Comparison of ENCODE assay signal across 8 mouse cellular contexts in the genomic region with DNA sequence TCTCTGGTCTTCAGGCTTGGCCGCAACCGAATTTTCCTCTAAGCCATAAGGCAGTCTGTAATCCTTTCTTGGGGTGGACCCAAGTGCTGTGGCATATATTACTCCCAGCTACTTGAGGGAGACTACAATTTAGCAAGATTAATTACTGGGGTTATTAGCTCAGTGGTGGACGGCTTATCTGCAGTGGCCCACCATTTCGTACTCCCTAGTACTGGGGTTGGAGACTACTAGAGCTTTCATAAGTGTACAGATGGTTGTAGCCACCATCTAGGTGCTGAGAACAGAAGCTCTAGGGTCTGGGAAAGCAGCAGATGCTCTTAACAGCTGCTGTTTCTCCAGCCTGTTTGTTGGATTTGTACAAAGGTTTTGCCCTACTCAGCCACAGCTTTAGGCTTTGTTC. TPM values are rescaled to one million over a fixed set of nuclear protein-coding genes. Genes with fewer than 3 reads are reported as not detected.
DNase-seq lines count a peak whose midpoint lies in the region; ATAC-seq and TF ChIP-seq lines count a peak whose summit lies in the region.

No protein-coding gene starts in this region.

- WGBS in heart, embryonic 12.5 days = 34% methylated on average over 4 of the region's 4 CpGs
- WGBS in bone marrow, adult 2 months = 41% methylated on average over 4 of the region's 4 CpGs
- 34% methylated on average over 4 of the region's 4 CpGs for WGBS in hindbrain, embryonic 13.5 days
- 25% methylated on average over 4 of the region's 4 CpGs for WGBS in midbrain, postnatal 0 days
- 61% methylated on average over 4 of the region's 4 CpGs for WGBS in thymus, adult 2 months

- DNase-seq in heart, adult 8-10 months (ENCODE audit: low spot score) = no peak
- DNase-seq in midbrain, postnatal 0 days (ENCODE audit: low spot score) = peak; percentile 56
- DNase-seq in thymus, adult 2 months = no peak
- DNase-seq in cerebellum, adult 9-10 months = no peak
- no peak for DNase-seq in urinary bladder, adult 18-20 months (ENCODE audit: low spot score in 2 of 2)

- peak overlapping the region; percentile 81 for H3K9ac ChIP-seq in heart, embryonic 12.5 days
- H3K9ac ChIP-seq in hindbrain, embryonic 13.5 days = peak overlapping the region; percentile 93
- peak overlapping the region; percentile 79 for H3K9ac ChIP-seq in midbrain, postnatal 0 days (replicated peaks; ENCODE audit: low read length, poor library complexity, severe bottlenecking)

- H3K4me2 ChIP-seq in heart, embryonic 12.5 days = peak overlapping the region; percentile 84
- H3K4me2 ChIP-seq in hindbrain, embryonic 13.5 days = peak overlapping the region; percentile 81
- peak overlapping the region; percentile 56 for H3K4me2 ChIP-seq in midbrain, postnatal 0 days (ENCODE audit: low read depth, low read length, poor library complexity, severe bottlenecking)

- H3K9me3 ChIP-seq in heart, embryonic 12.5 days (replicated peaks) = no peaks in the 10 kb centered on the region
- no peaks in the 10 kb centered on the region for H3K9me3 ChIP-seq in hindbrain, embryonic 13.5 days
- H3K9me3 ChIP-seq in midbrain, postnatal 0 days (ENCODE audit: low read length) = no peaks in the 10 kb centered on the region

- no peaks in the 10 kb centered on the region for H3K27me3 ChIP-seq in heart, embryonic 12.5 days (replicated peaks)
- peaks cover 5% of the 10 kb centered on the region; the same call in 1 of the 2 replicates for H3K27me3 ChIP-seq in hindbrain, embryonic 13.5 days
- H3K27me3 ChIP-seq in midbrain, postnatal 0 days (ENCODE audit: insufficient read depth, low read length) = no peaks in the 10 kb centered on the region
- H3K27me3 ChIP-seq in thymus, adult 2 months (ENCODE audit: control insufficient read depth, insufficient read depth, low read length) = no peaks in the 10 kb centered on the region

- no peak for ATAC-seq in heart, embryonic 12.5 days (ENCODE audit: insufficient number of reproducible peaks, low FRiP score)
- ATAC-seq in hindbrain, embryonic 13.5 days (ENCODE audit: low FRiP score) = no peak
- ATAC-seq in midbrain, postnatal 0 days (ENCODE audit: low FRiP score) = no peak

- H3K27ac ChIP-seq in heart, embryonic 12.5 days (ENCODE audit: poor library complexity, severe bottlenecking) = no peak overlapping the region
- H3K27ac ChIP-seq in bone marrow, adult 2 months (ENCODE audit: control insufficient read depth, insufficient read depth, low read depth, low read length, poor library complexity) = no peak overlapping the region
- peak overlapping the region; percentile 36 for H3K27ac ChIP-seq in hindbrain, embryonic 13.5 days
- H3K27ac ChIP-seq in midbrain, postnatal 0 days (ENCODE audit: low read depth, low read length) = no peak overlapping the region
- H3K27ac ChIP-seq in thymus, adult 2 months (ENCODE audit: control insufficient read depth, insufficient read depth, low read length) = no peak overlapping the region

- peak overlapping the region; percentile 67 for H3K4me3 ChIP-seq in heart, embryonic 12.5 days
- H3K4me3 ChIP-seq in bone marrow, adult 2 months (replicated peaks; ENCODE audit: control insufficient read depth, low read depth, low read length) = peak overlapping the region; percentile 89
- peak overlapping the region; percentile 80 for H3K4me3 ChIP-seq in hindbrain, embryonic 13.5 days
- H3K4me3 ChIP-seq in midbrain, postnatal 0 days (ENCODE audit: low read depth, low read length) = peak overlapping the region; percentile 77
- H3K4me3 ChIP-seq in thymus, adult 2 months (ENCODE audit: control insufficient read depth, insufficient read depth, low read length) = no peak overlapping the region

- peaks cover 40% of the 10 kb centered on the region for H3K36me3 ChIP-seq in heart, embryonic 12.5 days
- H3K36me3 ChIP-seq in hindbrain, embryonic 13.5 days = peaks cover 34% of the 10 kb centered on the region
- peaks cover 30% of the 10 kb centered on the region for H3K36me3 ChIP-seq in midbrain, postnatal 0 days (ENCODE audit: insufficient read depth, low read length)
- H3K36me3 ChIP-seq in thymus, adult 2 months (ENCODE audit: control insufficient read depth, insufficient read depth, low read length) = peaks cover 20% of the 10 kb centered on the region

- TF ChIP-seq CTCF in bone marrow, adult 2 months (IDR thresholded peaks at IDR 0.05; ENCODE audit: control insufficient read depth, insufficient read depth, low read length) = no peak
- TF ChIP-seq CTCF in midbrain, postnatal 0 days (IDR thresholded peaks at IDR 0.05) = no peak
- no peak for TF ChIP-seq CTCF in thymus, adult 2 months (IDR thresholded peaks at IDR 0.05; ENCODE audit: borderline replicate concordance, control insufficient read depth, extremely low read depth, insufficient read depth, low read length, poor library complexity)

- no peak for TF ChIP-seq POLR2A in bone marrow, adult 2 months (IDR thresholded peaks at IDR 0.05; ENCODE audit: borderline replicate concordance, control insufficient read depth, low read depth, low read length)
- no peak for TF ChIP-seq POLR2A in thymus, adult 2 months (IDR thresholded peaks at IDR 0.05; ENCODE audit: control insufficient read depth, extremely low read depth, insufficient read depth, low read length, poor library complexity)

- H3K4me1 ChIP-seq in heart, embryonic 12.5 days (replicated peaks) = peaks cover 18% of the 10 kb centered on the region
- H3K4me1 ChIP-seq in bone marrow, adult 2 months (ENCODE audit: control insufficient read depth, insufficient read depth, low read length) = no peaks in the 10 kb centered on the region; the same call in 1 of the 2 replicates
- H3K4me1 ChIP-seq in hindbrain, embryonic 13.5 days (replicated peaks) = peaks cover 17% of the 10 kb centered on the region
- H3K4me1 ChIP-seq in midbrain, postnatal 0 days (ENCODE audit: insufficient read depth, low read length) = peaks cover 13% of the 10 kb centered on the region
- peaks cover 2% of the 10 kb centered on the region; the same call in 1 of the 2 replicates for H3K4me1 ChIP-seq in thymus, adult 2 months (replicated peaks; ENCODE audit: control insufficient read depth, insufficient read depth, low read length)

RNA-seq across cellular contexts. Expression of a gene that starts 1.0 kb away (rescaled TPM):
- 405 and 410 TPM in 2 replicates for polyA plus RNA-seq in heart, embryonic 12.5 days (2016; fragmentation: Nextera tagmentation; extraction: Ambion mirVana)
- total RNA-seq in heart, adult 8-10 months (2022) = 100 to 1,000 TPM in 3 of 4 experiments, 10 to 100 TPM in 1; 91.5 to 108 (median 105) TPM
- 88.9 and 169 TPM in 2 replicates for polyA plus RNA-seq in bone marrow, adult 2 months (2011; ENCODE audit: insufficient read depth, insufficient read length, low replicate concordance, missing spikeins)
- 376 and 380 TPM in 2 replicates for polyA plus RNA-seq in hindbrain, embryonic 13.5 days (2015; fragmentation: Nextera tagmentation; extraction: Ambion mirVana)
- total RNA-seq in midbrain, postnatal 0 days (2014; rRNA removed) = 209 and 255 TPM in 2 replicates
- polyA plus RNA-seq in midbrain, postnatal 0 days (2015; fragmentation: Nextera tagmentation; extraction: Ambion mirVana) = 339 and 341 TPM in 2 replicates
- 144 and 154 TPM in 2 replicates for polyA plus RNA-seq in thymus, adult 2 months (2012; rRNA removed)

RNA-seq across cellular contexts. Expression of a gene that starts 8.5 kb away (rescaled TPM):
- 2.4 and 3.0 TPM in 2 replicates for polyA plus RNA-seq in heart, embryonic 12.5 days (2016; fragmentation: Nextera tagmentation; extraction: Ambion mirVana)
- total RNA-seq in heart, adult 8-10 months (2022) = under 1 TPM; 0.26 to 0.88 (median 0.47) TPM
- 21.4 and 26.4 TPM in 2 replicates for polyA plus RNA-seq in bone marrow, adult 2 months (2011; ENCODE audit: insufficient read depth, insufficient read length, low replicate concordance, missing spikeins)
- 6.9 and 8.0 TPM in 2 replicates for polyA plus RNA-seq in hindbrain, embryonic 13.5 days (2015; fragmentation: Nextera tagmentation; extraction: Ambion mirVana)
- total RNA-seq in midbrain, postnatal 0 days (2014; rRNA removed) = 6.7 and 7.4 TPM in 2 replicates
- 9.6 and 11.1 TPM in 2 replicates for polyA plus RNA-seq in midbrain, postnatal 0 days (2015; fragmentation: Nextera tagmentation; extraction: Ambion mirVana)
- 5.8 and 9.2 TPM in 2 replicates for polyA plus RNA-seq in thymus, adult 2 months (2012; rRNA removed)
